Mouse (Mus musculus) C2C12 (cell line): Measurements from ENCODE around the gene Grin2a. TPM values are rescaled to one million over a fixed set of nuclear protein-coding genes. Genes with fewer than 3 reads are reported as not detected.

ENCODE experiments used
- H3K27me3 ChIP-seq: one replicate; pipeline ENCODE4 v1.6.1; 2011; ENCODE audit not compliant: control insufficient read depth, insufficient read depth, insufficient read length
- H3K36me3 ChIP-seq: one replicate; pipeline ENCODE4 v1.6.1; 2011; ENCODE audit not compliant: control insufficient read depth, insufficient read depth
- H3K4me3 ChIP-seq: one replicate; pipeline ENCODE4 v1.5.1; 2011; ENCODE audit warnings: mild to moderate bottlenecking, control low read depth; ENCODE audit not compliant: poor library complexity, insufficient read depth, severe bottlenecking
- H3K79me2 ChIP-seq: one replicate; pipeline ENCODE4 v1.6.1; 2011; ENCODE audit not compliant: control insufficient read depth, insufficient read depth
- H3K79me3 ChIP-seq: one replicate; pipeline ENCODE4 v1.6.1; 2011; ENCODE audit warnings: low read depth, control low read depth
- H3ac ChIP-seq: one replicate; pipeline ENCODE3; 2011; ENCODE audit warnings: low read depth; ENCODE audit not compliant: control insufficient read depth, insufficient read length
- CEBPB ChIP-seq: IDR thresholded peaks from one replicate; pipeline ENCODE4 v1.6.1; 2011; ENCODE audit warnings: low read depth, mild to moderate bottlenecking, control low read depth, moderate library complexity
- CTCF ChIP-seq: IDR thresholded peaks from one replicate; pipeline ENCODE4 v1.5.1; 2011; ENCODE audit not compliant: control insufficient read depth, insufficient read depth, insufficient read length
- FOSL1 ChIP-seq: IDR thresholded peaks from one replicate; pipeline ENCODE4 v1.8.0; 2011; ENCODE audit warnings: mild to moderate bottlenecking, low read length; ENCODE audit not compliant: poor library complexity, insufficient read depth, severe bottlenecking
- MAX ChIP-seq: IDR thresholded peaks from one replicate; pipeline ENCODE4 v1.6.1; 2011; ENCODE audit warnings: mild to moderate bottlenecking, control low read depth
- MYOD1 ChIP-seq: IDR thresholded peaks from one replicate; pipeline ENCODE4 v1.6.1; 2011; ENCODE audit warnings: low read depth; ENCODE audit not compliant: control insufficient read depth, insufficient read length
- MYOG ChIP-seq: IDR thresholded peaks from one replicate; pipeline ENCODE4 v1.6.1; 2011; ENCODE audit not compliant: control insufficient read depth, insufficient read length; ENCODE audit errors: extremely low read depth
- USF1 ChIP-seq: IDR thresholded peaks from one replicate; pipeline ENCODE4 v1.6.1; 2011; ENCODE audit warnings: low read depth, mild to moderate bottlenecking, control low read depth, moderate library complexity
- polyA plus RNA-seq: library from polyadenylated mRNA; unstranded; fragments of >200 nt; fragmentation: generic; extraction: Trizol; gene quantifications from one replicate; pipeline ENCODE4 v1.2.1, GENCODE M21; 2012; ENCODE audit warnings: missing spikeins

The Grin2a gene
- polyA plus RNA-seq, 1 experiment = 0.01 TPM

DNA sequence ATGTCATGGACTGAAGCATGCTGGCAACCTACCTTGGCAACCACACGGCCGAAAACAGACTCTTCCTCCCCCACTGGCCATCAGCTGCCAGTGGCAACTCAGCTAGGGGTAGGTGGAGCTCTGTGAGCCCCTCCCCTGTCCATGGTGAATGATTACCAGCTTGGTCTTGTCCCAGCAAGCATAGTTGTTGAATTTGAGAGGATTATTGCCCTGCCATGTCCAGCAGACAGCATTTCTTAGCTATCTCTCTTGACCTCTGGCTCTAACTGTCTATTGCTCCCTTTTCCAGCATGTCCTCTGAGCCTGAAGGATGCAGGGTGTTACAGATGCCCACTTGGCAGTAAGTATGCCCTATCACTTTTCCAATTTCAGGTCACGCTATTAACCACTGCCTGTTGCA lies 406.9 kb downstream of the Grin2a start:
- Histone ChIP-seq H3K4me3 (no peak overlapping the region), H3K27me3 (no peaks in the 10 kb centered on the region), H3ac (no peak overlapping the region), H3K79me2 (no peaks in the 10 kb centered on the region), H3K36me3 (no peaks in the 10 kb centered on the region), H3K79me3 (no peaks in the 10 kb centered on the region)
- no peak for TF ChIP-seq CTCF
- no peak for TF ChIP-seq CEBPB
- no peak for TF ChIP-seq USF1
- no peak for TF ChIP-seq MYOG
- no peak for TF ChIP-seq FOSL1
- no peak for TF ChIP-seq MAX
- no peak for TF ChIP-seq MYOD1

DNA sequence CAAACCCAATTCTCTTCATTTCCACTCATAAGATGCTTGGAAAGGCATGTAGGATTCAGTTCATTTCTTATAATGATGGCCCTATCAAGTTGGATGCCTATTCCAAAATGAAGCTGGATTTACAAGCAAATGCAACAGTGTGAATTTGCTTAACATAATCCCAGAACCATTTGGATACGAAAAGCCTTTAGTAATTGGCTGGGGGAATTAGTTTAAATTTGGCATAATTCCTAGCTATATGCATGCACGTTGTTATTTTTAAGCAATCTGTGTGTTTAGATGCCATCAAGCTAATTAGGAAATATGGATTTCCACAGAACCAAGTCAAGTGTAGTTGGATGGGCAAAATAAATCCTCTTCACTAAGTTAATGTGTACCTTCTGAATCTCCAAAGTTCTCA lies 411.4 kb downstream of the Grin2a start:
- no peaks in the 10 kb centered on the region for H3K79me3 ChIP-seq
- H3ac ChIP-seq = no peak overlapping the region
- H3K36me3 ChIP-seq = no peaks in the 10 kb centered on the region
- TF ChIP-seq CTCF (no peak), MYOG (no peak)
- no peaks in the 10 kb centered on the region for H3K27me3 ChIP-seq
- H3K4me3 ChIP-seq = no peak overlapping the region
- no peaks in the 10 kb centered on the region for H3K79me2 ChIP-seq

DNA sequence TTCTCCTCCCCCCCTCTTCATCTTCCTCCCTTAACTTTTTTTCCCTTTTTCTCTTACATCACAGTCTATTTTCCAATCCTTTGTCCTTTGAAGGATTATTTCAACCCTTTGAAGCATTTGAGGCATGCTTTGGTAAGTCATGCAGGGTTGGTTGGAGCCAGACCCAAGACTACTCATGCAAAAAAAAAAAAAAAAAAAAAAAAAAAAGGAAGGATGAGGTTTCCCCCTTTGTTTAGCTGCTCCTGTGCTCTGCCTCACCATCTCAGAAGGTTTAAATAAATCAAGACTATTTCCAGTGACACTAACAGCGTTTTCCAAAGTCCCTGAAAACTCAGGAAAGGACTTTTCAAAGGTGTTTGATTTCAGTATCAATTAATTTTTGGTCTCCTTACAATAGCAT lies 423.6 kb downstream of the Grin2a start:
- Histone ChIP-seq H3K79me3 (no peaks in the 10 kb centered on the region), H3ac (no peak overlapping the region), H3K79me2 (no peaks in the 10 kb centered on the region), H3K4me3 (no peak overlapping the region), H3K27me3 (no peaks in the 10 kb centered on the region), H3K36me3 (no peaks in the 10 kb centered on the region)
- no peak for TF ChIP-seq CTCF
- TF ChIP-seq MAX = no peak
- no peak for TF ChIP-seq FOSL1
- TF ChIP-seq CEBPB = no peak
- no peak for TF ChIP-seq MYOD1

DNA sequence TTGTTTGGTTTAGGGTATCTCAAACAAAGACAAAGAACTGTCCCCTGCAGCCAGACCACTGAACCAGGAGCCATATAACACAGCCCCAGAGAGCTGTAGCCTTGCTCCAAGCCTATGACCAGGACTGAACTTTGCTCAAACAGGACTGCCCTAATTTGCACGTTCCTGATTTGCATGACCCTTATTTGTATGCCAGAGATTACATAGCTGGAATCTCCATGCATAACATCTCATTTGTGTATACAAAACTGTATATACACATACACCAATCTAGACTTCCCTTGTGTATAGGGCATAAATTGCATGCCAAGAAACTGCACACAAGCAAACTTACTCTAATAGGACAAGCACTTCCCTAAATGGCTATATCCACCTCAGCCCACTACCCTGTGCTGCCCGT lies 428.1 kb downstream of the Grin2a start:
- no peaks in the 10 kb centered on the region for H3K79me2 ChIP-seq
- TF ChIP-seq FOSL1 (no peak), USF1 (no peak), CTCF (no peak), MAX (no peak), CEBPB (no peak), MYOG (no peak), MYOD1 (no peak)
- no peaks in the 10 kb centered on the region for H3K27me3 ChIP-seq

DNA sequence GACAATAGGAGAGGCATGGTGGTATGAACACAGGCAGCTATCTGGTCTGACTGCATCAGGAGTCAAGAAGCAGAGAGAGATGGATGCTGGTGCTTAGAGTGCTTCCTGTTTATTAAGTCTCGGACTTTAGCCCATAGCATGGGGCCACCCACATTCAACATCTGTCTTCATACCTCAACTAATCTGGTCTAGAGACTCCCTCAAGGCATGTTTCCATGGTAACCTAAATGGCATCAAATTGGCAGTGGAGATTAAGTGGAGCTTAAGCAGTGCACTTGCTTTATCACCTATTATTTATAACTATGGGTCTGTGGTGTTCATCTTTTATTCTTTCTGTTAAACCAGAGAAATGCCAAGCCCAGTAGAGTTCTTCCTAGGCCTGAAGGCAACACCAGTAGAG lies 433.5 kb downstream of the Grin2a start:
- Histone ChIP-seq H3K79me3 (no peaks in the 10 kb centered on the region), H3K79me2 (no peaks in the 10 kb centered on the region), H3K36me3 (no peaks in the 10 kb centered on the region), H3K4me3 (no peak overlapping the region), H3ac (no peak overlapping the region), H3K27me3 (no peaks in the 10 kb centered on the region)
- TF ChIP-seq MYOG (no peak), MYOD1 (no peak), USF1 (no peak), CTCF (no peak), CEBPB (no peak)

More for the DNA sequence above, 428.1 kb downstream of the Grin2a start:
- Histone ChIP-seq H3K36me3 (no peaks in the 10 kb centered on the region), H3K79me3 (no peaks in the 10 kb centered on the region), H3K4me3 (no peak overlapping the region), H3ac (no peak overlapping the region)

DNA sequence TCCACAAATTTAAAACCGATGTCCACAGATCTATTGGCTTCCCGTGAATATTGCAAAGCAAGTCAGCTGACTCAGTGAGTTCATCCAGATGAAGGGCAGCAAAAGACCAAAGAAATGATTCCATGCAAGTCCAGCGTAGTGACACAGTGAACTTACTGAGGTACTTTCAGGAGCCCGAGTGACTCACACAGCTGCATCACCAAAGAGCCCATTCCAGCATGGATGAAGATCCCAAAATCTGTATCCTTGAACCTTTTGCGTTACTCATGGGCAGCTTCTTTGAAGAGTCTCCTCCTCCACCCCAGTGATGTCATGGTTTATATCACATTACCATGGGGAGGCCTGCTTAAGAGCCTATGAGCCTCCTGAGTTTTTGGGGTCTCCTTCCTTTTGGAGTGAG lies 460.2 kb downstream of the Grin2a start:
- TF ChIP-seq CTCF (no peak), MAX (no peak), CEBPB (no peak), MYOG (no peak), USF1 (no peak), FOSL1 (no peak), MYOD1 (no peak)
- Histone ChIP-seq H3K4me3 (no peak overlapping the region), H3K79me3 (no peaks in the 10 kb centered on the region), H3ac (no peak overlapping the region), H3K27me3 (no peaks in the 10 kb centered on the region), H3K36me3 (no peaks in the 10 kb centered on the region), H3K79me2 (no peaks in the 10 kb centered on the region)
